ENCODE assay signal across 16 mouse cellular contexts in genomic region chr11:101610445-101610844, GRCm38 (mm10). TPM values are rescaled to one million over a fixed set of nuclear protein-coding genes. Genes with fewer than 3 reads are reported as not detected.
DNase-seq lines count a peak whose midpoint lies in the region; ATAC-seq and TF ChIP-seq lines count a peak whose summit lies in the region.
"Had no signal": no experiment of that assay in that cellular context is flagged by ENCODE, and none has a peak within 500 bp of the region (broad histone marks: within the 10 kb centered on the region; RNA-seq: fewer than 3 reads in every experiment).

No protein-coding gene starts in this region.

- H3K4me1 ChIP-seq in heart, embryonic 15.5 days (replicated peaks) = peaks cover 9% of the 10 kb centered on the region
- peaks cover 20% of the 10 kb centered on the region for H3K4me1 ChIP-seq in bone marrow macrophage, adult 2 months (ENCODE audit: control insufficient read depth, insufficient read depth, low read length)
- H3K4me1 ChIP-seq in liver, embryonic 15.5 days (replicated peaks) = peaks cover 23% of the 10 kb centered on the region
- H3K4me1 ChIP-seq in forebrain, embryonic 15.5 days = peaks cover 12% of the 10 kb centered on the region

- ATAC-seq in heart, embryonic 15.5 days (replicated peaks; ENCODE audit: insufficient number of reproducible peaks, insufficient read depth, low FRiP score, low read depth) = peak; percentile 53
- no peak for ATAC-seq in liver, embryonic 15.5 days (ENCODE audit: insufficient read depth)
- no peak for ATAC-seq in forebrain, embryonic 15.5 days (replicated peaks)
- ATAC-seq: CD4-positive, CD25-positive, alpha-beta regulatory T cell, adult 4 months had no signal

- peak overlapping the region; percentile 12; the same call in 1 of the 2 replicates for H3K4me3 ChIP-seq in heart, embryonic 15.5 days
- H3K4me3 ChIP-seq in bone marrow macrophage, adult 2 months (ENCODE audit: insufficient read depth, low read length) = peak overlapping the region; percentile 16; the same call in 1 of the 2 replicates
- H3K4me3 ChIP-seq in liver, embryonic 15.5 days (replicated peaks) = no peak overlapping the region
- no peak overlapping the region for H3K4me3 ChIP-seq in forebrain, embryonic 15.5 days
- H3K4me3 ChIP-seq: limb, embryonic 10.5 days had no signal

- H3K27me3 ChIP-seq in heart, embryonic 15.5 days = no peaks in the 10 kb centered on the region
- H3K27me3 ChIP-seq in liver, embryonic 15.5 days = no peaks in the 10 kb centered on the region
- no peaks in the 10 kb centered on the region for H3K27me3 ChIP-seq in forebrain, embryonic 15.5 days

- no peak for TF ChIP-seq POLR2A in bone marrow macrophage, adult 2 months (IDR thresholded peaks at IDR 0.05; ENCODE audit: borderline replicate concordance, low read depth, low read length)

- no peaks in the 10 kb centered on the region for H3K9me3 ChIP-seq in heart, embryonic 15.5 days (replicated peaks)
- H3K9me3 ChIP-seq in liver, embryonic 15.5 days (replicated peaks) = no peaks in the 10 kb centered on the region
- no peaks in the 10 kb centered on the region for H3K9me3 ChIP-seq in forebrain, embryonic 15.5 days
- H3K9me3 ChIP-seq: limb, embryonic 10.5 days had no signal

- H3K9ac ChIP-seq in heart, embryonic 15.5 days = no peak overlapping the region
- H3K9ac ChIP-seq in liver, embryonic 15.5 days = no peak overlapping the region
- no peak overlapping the region for H3K9ac ChIP-seq in forebrain, embryonic 15.5 days (replicated peaks)

- WGBS in heart, embryonic 15.5 days = 6% methylated on average over 11 of the region's 11 CpGs
- WGBS in liver, embryonic 15.5 days (ENCODE audit: insufficient replicate concordance) = 11% methylated on average over 11 of the region's 11 CpGs
- 44% methylated on average over 11 of the region's 11 CpGs for WGBS in forebrain, embryonic 15.5 days

- H3K36me3 ChIP-seq in heart, embryonic 15.5 days = no peaks in the 10 kb centered on the region
- no peaks in the 10 kb centered on the region for H3K36me3 ChIP-seq in liver, embryonic 15.5 days (replicated peaks)
- H3K36me3 ChIP-seq in forebrain, embryonic 15.5 days = no peaks in the 10 kb centered on the region
- H3K36me3 ChIP-seq: limb, embryonic 10.5 days had no signal

- H3K4me2 ChIP-seq in heart, embryonic 15.5 days = peak overlapping the region; percentile 50
- H3K4me2 ChIP-seq in liver, embryonic 15.5 days = peak overlapping the region; percentile 35
- H3K4me2 ChIP-seq in forebrain, embryonic 15.5 days (replicated peaks) = no peak overlapping the region

- DNase-seq in heart, postnatal 4 days = no peak
- DNase-seq in ES-CJ7 (ENCODE audit: low read depth, low spot score) = peak; percentile 58
- DNase-seq in adrenal gland, adult 18-20 months (ENCODE audit: low spot score in 2 of 2) = no peak
- no peak for DNase-seq in adipocyte (ENCODE audit: low spot score)
- DNase-seq: cerebellum, postnatal 36 days; kidney, adult 9 months; lung, postnatal 10 days; thymus, adult 18-20 months had no signal

- TF ChIP-seq CTCF in bone marrow macrophage, adult 2 months (IDR thresholded peaks at IDR 0.05; ENCODE audit: low read depth, low read length) = no peak

- H3K27ac ChIP-seq in heart, embryonic 15.5 days = no peak overlapping the region
- no peak overlapping the region for H3K27ac ChIP-seq in bone marrow macrophage, adult 2 months (ENCODE audit: insufficient read depth, low read depth, low read length)
- no peak overlapping the region for H3K27ac ChIP-seq in liver, embryonic 15.5 days (replicated peaks)
- H3K27ac ChIP-seq in forebrain, embryonic 15.5 days (replicated peaks) = no peak overlapping the region
- H3K27ac ChIP-seq: limb, embryonic 10.5 days had no signal

RNA-seq across cellular contexts. Expression of gene Gm11634, which starts 11.4 kb away (rescaled TPM):
- not detected in 2 replicates for polyA plus RNA-seq in heart, embryonic 15.5 days (2015; fragmentation: Nextera tagmentation; extraction: Ambion mirVana)
- not detected for total RNA-seq in heart, postnatal 4 days (2021)
- not detected in 2 replicates for polyA plus RNA-seq in bone marrow macrophage, adult 2 months (2012; ENCODE audit: insufficient read depth, insufficient read length, missing spikeins)
- 0.16 TPM in 1 of 2 replicates, not detected in the other for polyA plus RNA-seq in liver, embryonic 15.5 days (2015; fragmentation: Nextera tagmentation; extraction: Ambion mirVana)
- not detected for total RNA-seq in adrenal gland, adult 18-20 months (2021)
- polyA plus RNA-seq in forebrain, embryonic 15.5 days (2015; fragmentation: Nextera tagmentation; extraction: Ambion mirVana) = not detected in 2 replicates
- total RNA-seq: layer of hippocampus, postnatal 14 days had no signal
- polyA plus RNA-seq: CD4-positive, CD25-positive, alpha-beta regulatory T cell, adult 4 months; hindbrain, embryonic 11.5 days; limb, embryonic 10.5 days had no signal

RNA-seq across cellular contexts. Expression of gene Rdm1, which starts 16.6 kb away (rescaled TPM):
- 45.6 and 46.4 TPM in 2 replicates for polyA plus RNA-seq in heart, embryonic 15.5 days (2015; fragmentation: Nextera tagmentation; extraction: Ambion mirVana)
- total RNA-seq in heart, postnatal 4 days (2021) = 10 to 100 TPM; 29.2 to 35.0 TPM
- polyA plus RNA-seq in bone marrow macrophage, adult 2 months (2012; ENCODE audit: insufficient read depth, insufficient read length, missing spikeins) = 21.2 and 22.1 TPM in 2 replicates
- polyA plus RNA-seq in liver, embryonic 15.5 days (2015; fragmentation: Nextera tagmentation; extraction: Ambion mirVana) = 10.7 and 12.1 TPM in 2 replicates
- 10 to 100 TPM; 29.3 to 31.3 TPM for total RNA-seq in adrenal gland, adult 18-20 months (2021)
- polyA plus RNA-seq in forebrain, embryonic 15.5 days (2015; fragmentation: Nextera tagmentation; extraction: Ambion mirVana) = 31.0 and 34.6 TPM in 2 replicates

RNA-seq across cellular contexts. Expression of gene Tmem106a, which starts 28.4 kb away (rescaled TPM):
- 4.8 and 6.8 TPM in 2 replicates for polyA plus RNA-seq in heart, embryonic 15.5 days (2015; fragmentation: Nextera tagmentation; extraction: Ambion mirVana)
- 1 to 10 TPM; 7.9 TPM for total RNA-seq in heart, postnatal 4 days (2021)
- polyA plus RNA-seq in bone marrow macrophage, adult 2 months (2012; ENCODE audit: insufficient read depth, insufficient read length, missing spikeins) = 407 and 510 TPM in 2 replicates
- 7.7 and 7.8 TPM in 2 replicates for polyA plus RNA-seq in liver, embryonic 15.5 days (2015; fragmentation: Nextera tagmentation; extraction: Ambion mirVana)
- total RNA-seq in adrenal gland, adult 18-20 months (2021) = 10 to 100 TPM; 13.9 to 26.8 TPM
- polyA plus RNA-seq in forebrain, embryonic 15.5 days (2015; fragmentation: Nextera tagmentation; extraction: Ambion mirVana) = 2.0 and 2.3 TPM in 2 replicates

RNA-seq across cellular contexts. Expression of gene Arl4d, which starts 54.9 kb away (rescaled TPM):
- 6.1 and 7.2 TPM in 2 replicates for polyA plus RNA-seq in heart, embryonic 15.5 days (2015; fragmentation: Nextera tagmentation; extraction: Ambion mirVana)
- 10 to 100 TPM; 17.9 to 20.5 TPM for total RNA-seq in heart, postnatal 4 days (2021)
- 0.80 and 1.9 TPM in 2 replicates for polyA plus RNA-seq in bone marrow macrophage, adult 2 months (2012; ENCODE audit: insufficient read depth, insufficient read length, missing spikeins)
- polyA plus RNA-seq in liver, embryonic 15.5 days (2015; fragmentation: Nextera tagmentation; extraction: Ambion mirVana) = 0.82 and 0.94 TPM in 2 replicates
- total RNA-seq in adrenal gland, adult 18-20 months (2021) = 10 to 100 TPM; 11.6 to 14.3 TPM
- 45.8 TPM in 2 replicates for polyA plus RNA-seq in forebrain, embryonic 15.5 days (2015; fragmentation: Nextera tagmentation; extraction: Ambion mirVana)
- polyA plus RNA-seq: CD4-positive, CD25-positive, alpha-beta regulatory T cell, adult 4 months had no signal

RNA-seq across cellular contexts. Expression of gene Nbr1, which starts 58.5 kb away (rescaled TPM):
- polyA plus RNA-seq in heart, embryonic 15.5 days (2015; fragmentation: Nextera tagmentation; extraction: Ambion mirVana) = 58.5 and 60.6 TPM in 2 replicates
- total RNA-seq in heart, postnatal 4 days (2021) = 100 to 1,000 TPM; 116 to 120 TPM
- 179 and 198 TPM in 2 replicates for polyA plus RNA-seq in bone marrow macrophage, adult 2 months (2012; ENCODE audit: insufficient read depth, insufficient read length, missing spikeins)
- 39.5 and 49.8 TPM in 2 replicates for polyA plus RNA-seq in liver, embryonic 15.5 days (2015; fragmentation: Nextera tagmentation; extraction: Ambion mirVana)
- 100 to 1,000 TPM; 128 to 165 TPM for total RNA-seq in adrenal gland, adult 18-20 months (2021)
- polyA plus RNA-seq in forebrain, embryonic 15.5 days (2015; fragmentation: Nextera tagmentation; extraction: Ambion mirVana) = 116 and 130 TPM in 2 replicates

Comparison
In these comparisons a context has a peak if more than half of its experiments do, and no peak if none do; other contexts are left out.
1. H3K4me3 ChIP-seq: peak in heart, embryonic 15.5 days (single experiment) and bone marrow macrophage, adult 2 months (single experiment); none in liver, embryonic 15.5 days (single experiment) and forebrain, embryonic 15.5 days (single experiment).
2. RNA of gene Tmem106a, which starts 28.4 kb away (polyA plus RNA-seq): 407 to 510 TPM in bone marrow macrophage, adult 2 months; 7.7 to 7.8 TPM in liver, embryonic 15.5 days, 4.8 to 6.8 TPM in heart, embryonic 15.5 days and 2.0 to 2.3 TPM in forebrain, embryonic 15.5 days; every median in the first group is over 10 times any median in the second.